16 mouse cellular contexts compared by ENCODE assay signal in the genomic region with DNA sequence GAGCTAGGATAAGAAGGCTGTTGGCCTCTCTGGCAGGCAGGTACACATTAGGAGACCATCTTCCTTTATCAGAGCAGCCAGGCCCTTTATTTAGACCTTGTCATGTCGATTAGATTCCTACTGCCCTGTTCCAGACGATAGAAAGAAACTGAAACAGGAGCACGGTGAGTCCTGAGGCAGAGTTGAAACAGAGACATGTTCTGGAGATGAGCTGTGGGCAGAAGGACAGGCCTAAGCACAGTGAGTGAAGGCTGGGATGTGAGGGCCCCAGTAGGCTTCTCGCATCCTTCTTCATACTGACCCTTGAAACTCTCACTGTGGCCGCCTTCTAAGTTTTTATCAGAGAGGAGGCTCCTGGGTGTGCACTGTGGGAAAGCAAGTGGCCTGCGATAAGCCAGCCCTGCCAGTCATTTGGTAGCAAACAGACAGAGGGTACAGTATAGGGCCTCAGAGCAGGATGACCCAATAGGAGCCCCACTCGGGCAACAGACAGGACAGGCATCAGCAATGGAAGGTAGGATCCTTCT. TPM values are rescaled to one million over a fixed set of nuclear protein-coding genes. Genes with fewer than 3 reads are reported as not detected.
DNase-seq lines count a peak whose midpoint lies in the region; ATAC-seq and TF ChIP-seq lines count a peak whose summit lies in the region.
"Had no signal": no experiment of that assay in that cellular context is flagged by ENCODE, and none has a peak within 500 bp of the region (broad histone marks: within the 10 kb centered on the region; RNA-seq: fewer than 3 reads in every experiment).

No protein-coding gene starts in this region.

- ATAC-seq in heart, embryonic 11.5 days (replicated peaks; ENCODE audit: insufficient number of reproducible peaks, low FRiP score, low TSS enrichment), result peak; percentile 87
- ATAC-seq in liver, postnatal 0 days, result peak; percentile 86

- no peaks in the 10 kb centered on the region for H3K9me3 ChIP-seq in heart, embryonic 11.5 days (replicated peaks; ENCODE audit: control insufficient read depth, low read length)
- H3K9me3 ChIP-seq in liver, postnatal 0 days (ENCODE audit: low read length), result no peaks in the 10 kb centered on the region
- H3K9me3 ChIP-seq: embryonic facial prominence, embryonic 13.5 days; limb, embryonic 13.5 days; neural tube, embryonic 12.5 days had no signal

- H3K27ac ChIP-seq in heart, embryonic 11.5 days (ENCODE audit: low read depth, low read length), result peak overlapping the region; percentile 78
- peak overlapping the region; percentile 95 for H3K27ac ChIP-seq in liver, postnatal 0 days (ENCODE audit: low read depth)
- H3K27ac ChIP-seq: embryonic facial prominence, embryonic 13.5 days; limb, embryonic 13.5 days; neural tube, embryonic 12.5 days had no signal

- H3K4me1 ChIP-seq in heart, embryonic 11.5 days (ENCODE audit: control insufficient read depth, insufficient read depth, low read length), result peaks cover 25% of the 10 kb centered on the region
- peaks cover 36% of the 10 kb centered on the region for H3K4me1 ChIP-seq in liver, postnatal 0 days (ENCODE audit: insufficient read depth)

- peak overlapping the region; percentile 46; the same call in 1 of the 2 replicates for H3K9ac ChIP-seq in heart, embryonic 11.5 days (ENCODE audit: low read depth, low read length)
- peak overlapping the region; percentile 63 for H3K9ac ChIP-seq in liver, postnatal 0 days (replicated peaks)
- H3K9ac ChIP-seq: embryonic facial prominence, embryonic 13.5 days; limb, embryonic 13.5 days; neural tube, embryonic 12.5 days had no signal

- no peak for DNase-seq in heart, adult 18-20 months
- DNase-seq in spleen, adult 12 weeks (ENCODE audit: low spot score), result peak; percentile 68
- DNase-seq in spleen, adult 18-20 months, result no peak
- DNase-seq in liver, postnatal 0 days, result peak; percentile 69
- no peak for DNase-seq in layer of hippocampus, adult 9-11 months
- DNase-seq in urinary bladder, postnatal 10 days (ENCODE audit: low spot score), result no peak
- no peak for DNase-seq in left cerebral cortex, postnatal 14 days (ENCODE audit: low spot score in 2 of 2)
- DNase-seq: adrenal gland, adult 2 months; B cell, adult 2 months; cerebellum, adult 2 months; right cerebral cortex, adult 18-20 months; thymus, postnatal 14 days had no signal

- no peaks in the 10 kb centered on the region for H3K36me3 ChIP-seq in heart, embryonic 11.5 days (ENCODE audit: control insufficient read depth, insufficient read depth, low read length)
- peaks cover 5% of the 10 kb centered on the region for H3K36me3 ChIP-seq in liver, postnatal 0 days (replicated peaks; ENCODE audit: insufficient read depth, low read length)
- H3K36me3 ChIP-seq: embryonic facial prominence, embryonic 13.5 days; neural tube, embryonic 12.5 days had no signal

- H3K4me2 ChIP-seq in heart, embryonic 11.5 days, result peak overlapping the region; percentile 74
- H3K4me2 ChIP-seq in liver, postnatal 0 days (ENCODE audit: low read depth, low read length), result peak overlapping the region; percentile 89
- H3K4me2 ChIP-seq: embryonic facial prominence, embryonic 13.5 days; limb, embryonic 13.5 days; neural tube, embryonic 12.5 days had no signal

- no peak for TF ChIP-seq CTCF in liver, postnatal 0 days (IDR thresholded peaks at IDR 0.05; ENCODE audit: low read depth)

- no peaks in the 10 kb centered on the region for H3K27me3 ChIP-seq in heart, embryonic 11.5 days (ENCODE audit: control insufficient read depth, insufficient read depth, low read length)
- H3K27me3 ChIP-seq in liver, postnatal 0 days (ENCODE audit: insufficient read depth, low read length), result no peaks in the 10 kb centered on the region
- H3K27me3 ChIP-seq: embryonic facial prominence, embryonic 13.5 days; limb, embryonic 13.5 days; neural tube, embryonic 12.5 days had no signal

- WGBS in heart, embryonic 11.5 days (ENCODE audit: insufficient replicate concordance), result 62% methylated on average over 7 of the region's 7 CpGs
- 55% methylated on average over 7 of the region's 7 CpGs for WGBS in liver, postnatal 0 days (ENCODE audit: insufficient replicate concordance)

- peak; percentile 95 for TF ChIP-seq EP300 in liver, postnatal 0 days (IDR thresholded peaks at IDR 0.05; ENCODE audit: low read depth)

- intact Hi-C loops in left cerebral cortex, postnatal 14 days (cut with DNase I), result loop anchor here (5.0 kb wide), 1 partner anchor 81 kb away; the partner anchor contains the start of genes Arvcf and Tango2

- H3K4me3 ChIP-seq in heart, embryonic 11.5 days (ENCODE audit: low read depth, low read length), result peak overlapping the region; percentile 25
- H3K4me3 ChIP-seq in liver, postnatal 0 days (ENCODE audit: low read depth, low read length), result peak overlapping the region; percentile 83
- H3K4me3 ChIP-seq: embryonic facial prominence, embryonic 13.5 days; limb, embryonic 13.5 days; neural tube, embryonic 12.5 days had no signal

RNA-seq across cellular contexts. Expression of gene Comt, which starts 1.9 kb away (rescaled TPM):
- 90.1 and 96.5 TPM in 2 replicates for polyA plus RNA-seq in heart, embryonic 11.5 days (2014; fragmentation: Nextera tagmentation; extraction: Ambion mirVana)
- 100 to 1,000 TPM; 123 to 141 TPM for total RNA-seq in heart, adult 18-20 months (2021)
- polyA plus RNA-seq in liver, postnatal 0 days (2015; fragmentation: Nextera tagmentation; extraction: Ambion mirVana), result 100 and 125 TPM in 2 replicates
- total RNA-seq in left cerebral cortex, postnatal 14 days (2021), result 10 to 100 TPM; 74.2 to 80.8 TPM

RNA-seq across cellular contexts. Expression of gene Txnrd2, which starts 2.4 kb away (rescaled TPM):
- 32.6 and 32.8 TPM in 2 replicates for polyA plus RNA-seq in heart, embryonic 11.5 days (2014; fragmentation: Nextera tagmentation; extraction: Ambion mirVana)
- 10 to 100 TPM; 42.9 to 44.4 TPM for total RNA-seq in heart, adult 18-20 months (2021)
- polyA plus RNA-seq in liver, postnatal 0 days (2015; fragmentation: Nextera tagmentation; extraction: Ambion mirVana), result 51.2 and 53.3 TPM in 2 replicates
- total RNA-seq in left cerebral cortex, postnatal 14 days (2021), result 10 to 100 TPM; 18.9 to 25.2 TPM

Comparison
In these comparisons a context has a peak if more than half of its experiments do, and no peak if none do; other contexts are left out.
1. DNase-seq: peak in spleen, adult 12 weeks (single experiment) and liver, postnatal 0 days (single experiment); none in heart, adult 18-20 months (0 of 2), spleen, adult 18-20 months (0 of 2), layer of hippocampus, adult 9-11 months (single experiment), urinary bladder, postnatal 10 days (single experiment) and left cerebral cortex, postnatal 14 days (0 of 2).